Mouse (Mus musculus) neural tube, embryonic 15.5 days (tissue): ENCODE measurements around the gene Olfr411. TPM values are rescaled to one million over a fixed set of nuclear protein-coding genes. Genes with fewer than 3 reads are reported as not detected.

Experiments
- ATAC-seq: fragments of 200-750 bp; cut with Nextera tagmentation; 2 replicates; pipeline ENCODE4 v1.8.0; 2017; ENCODE audit warnings: mild to moderate bottlenecking, moderate TSS enrichment, moderate library complexity; ENCODE audit not compliant: low FRiP score
- H3K27ac ChIP-seq: fragments of 300-500 bp; sonication (generic); replicated peaks from 2 replicates; pipeline ENCODE4 v1.5.1; 2015; ENCODE audit warnings: mild to moderate bottlenecking, inconsistent platforms
- H3K27me3 ChIP-seq: fragments of 300-500 bp; sonication (generic); replicated peaks from 2 replicates; pipeline ENCODE4 v1.6.1; 2015; ENCODE audit warnings: inconsistent platforms
- H3K36me3 ChIP-seq: fragments of 300-500 bp; sonication (generic); 2 replicates; pipeline ENCODE4 v1.6.1; 2015; ENCODE audit warnings: inconsistent platforms
- H3K4me1 ChIP-seq: fragments of 300-500 bp; sonication (generic); 2 replicates; pipeline ENCODE4 v1.6.1; 2015; ENCODE audit warnings: inconsistent platforms
- H3K4me2 ChIP-seq: fragments of 300-500 bp; sonication (generic); 2 replicates; pipeline ENCODE4 v1.6.1; 2015; ENCODE audit warnings: inconsistent platforms, mild to moderate bottlenecking, moderate library complexity
- H3K4me3 ChIP-seq: fragments of 300-500 bp; sonication (generic); replicated peaks from 2 replicates; pipeline ENCODE4 v1.5.1; 2015; ENCODE audit warnings: mild to moderate bottlenecking, inconsistent platforms
- H3K9ac ChIP-seq: fragments of 300-500 bp; sonication (generic); replicated peaks from 2 replicates; pipeline ENCODE4 v1.6.1; 2015; ENCODE audit warnings: mild to moderate bottlenecking, inconsistent platforms
- H3K9me3 ChIP-seq: fragments of 300-500 bp; sonication (generic); replicated peaks from 2 replicates; pipeline ENCODE4 v1.6.1; 2016; ENCODE audit warnings: inconsistent platforms
- WGBS: fragments of 180-500 bp; shearing (Covaris S2); methylation state at CpG from one replicate; pipeline ENCODE4 v1.1.7; 2015; ENCODE audit warnings: mixed read lengths; 5-methylcytosine and 5-hydroxymethylcytosine counted together
- polyA plus RNA-seq: library from polyadenylated mRNA; unstranded; fragments of >200 nt; fragmentation: Nextera tagmentation; extraction: Ambion mirVana; gene quantifications from 2 replicates; pipeline ENCODE4 v1.2.1, GENCODE M21; 2015

Gene Olfr411
- polyA plus RNA-seq, result not detected in 2 replicates

GRCm38 (mm10) chr11:74352550-74352949 is at the start of gene Olfr411:
TSS of gene Olfr411 (minus strand) at chr11:74352650.
- no peak within 1 kb of the TSS for H3K4me2 ChIP-seq
- no peaks in the 10 kb centered on the region for H3K4me1 ChIP-seq
- no peaks in the 10 kb centered on the region for H3K27me3 ChIP-seq
- no peaks in the 10 kb centered on the region for H3K9me3 ChIP-seq
- no peak within 1 kb of the TSS for H3K9ac ChIP-seq
- H3K36me3 ChIP-seq, result no peaks in the 10 kb centered on the region
- 89% methylated on average over 3 of the region's 3 CpGs for WGBS
- H3K4me3 ChIP-seq, result no peak within 1 kb of the TSS
- no peak within 1 kb of the TSS for H3K27ac ChIP-seq
- ATAC-seq, result no peak

GRCm38 (mm10) chr11:74402126-74402525 is 49.7 kb upstream of the Olfr411 start:
- Histone ChIP-seq H3K4me3 (no peak overlapping the region), H3K36me3 (peaks cover 10% of the 10 kb centered on the region; the same call in 1 of the 2 replicates), H3K4me2 (no peak overlapping the region), H3K9ac (no peak overlapping the region), H3K4me1 (no peaks in the 10 kb centered on the region), H3K27me3 (no peaks in the 10 kb centered on the region), H3K9me3 (no peaks in the 10 kb centered on the region), H3K27ac (no peak overlapping the region)
- 53% methylated on average over 2 of the region's 2 CpGs for WGBS
- ATAC-seq, result no peak

GRCm38 (mm10) chr11:74395583-74395982 is 43.1 kb upstream of the Olfr411 start:
- no peaks in the 10 kb centered on the region for H3K27me3 ChIP-seq
- 84% methylated on average over 18 of the region's 18 CpGs for WGBS
- no peak overlapping the region for H3K4me2 ChIP-seq
- no peaks in the 10 kb centered on the region for H3K4me1 ChIP-seq
- no peaks in the 10 kb centered on the region for H3K9me3 ChIP-seq
- H3K36me3 ChIP-seq, result peaks cover 23% of the 10 kb centered on the region
- H3K27ac ChIP-seq, result no peak overlapping the region
- no peak for ATAC-seq
- H3K9ac ChIP-seq, result no peak overlapping the region
- H3K4me3 ChIP-seq, result no peak overlapping the region

- Histone ChIP-seq H3K4me1 (no peaks in the 10 kb centered on the region), H3K9me3 (no peaks in the 10 kb centered on the region), H3K27me3 (no peaks in the 10 kb centered on the region), H3K4me2 (no peak overlapping the region), H3K36me3 (peaks cover 30% of the 10 kb centered on the region), H3K9ac (no peak overlapping the region), H3K4me3 (no peak overlapping the region), H3K27ac (no peak overlapping the region)
- ATAC-seq, result peak; percentile 60; the same call in 1 of the 2 replicates
- 50% methylated on average over 5 of the region's 5 CpGs for WGBS
Observed at GRCm38 (mm10) chr11:74393489-74393888, 41.0 kb upstream of the Olfr411 start.

- WGBS, result 78% methylated on average over 6 of the region's 6 CpGs
- Histone ChIP-seq H3K27me3 (no peaks in the 10 kb centered on the region), H3K4me2 (no peak overlapping the region), H3K9me3 (no peaks in the 10 kb centered on the region), H3K4me1 (no peaks in the 10 kb centered on the region), H3K27ac (no peak overlapping the region), H3K36me3 (peaks cover 33% of the 10 kb centered on the region), H3K4me3 (no peak overlapping the region), H3K9ac (no peak overlapping the region)
- ATAC-seq, result no peak
Observed at GRCm38 (mm10) chr11:74392903-74393302, 40.5 kb upstream of the Olfr411 start.

GRCm38 (mm10) chr11:74391899-74392298 is 39.4 kb upstream of the Olfr411 start:
- H3K27ac ChIP-seq, result no peak overlapping the region
- H3K4me2 ChIP-seq, result no peak overlapping the region
- H3K36me3 ChIP-seq, result peaks cover 29% of the 10 kb centered on the region
- no peaks in the 10 kb centered on the region for H3K4me1 ChIP-seq
- 91% methylated on average over 11 of the region's 11 CpGs for WGBS
- ATAC-seq, result no peak
- H3K4me3 ChIP-seq, result no peak overlapping the region
- no peaks in the 10 kb centered on the region for H3K27me3 ChIP-seq
- H3K9ac ChIP-seq, result no peak overlapping the region
- H3K9me3 ChIP-seq, result no peaks in the 10 kb centered on the region

GRCm38 (mm10) chr11:74387203-74387602 is 34.8 kb upstream of the Olfr411 start:
- no peaks in the 10 kb centered on the region for H3K27me3 ChIP-seq
- H3K9me3 ChIP-seq, result no peaks in the 10 kb centered on the region
- no peak for ATAC-seq
- H3K4me3 ChIP-seq, result no peak overlapping the region
- H3K4me1 ChIP-seq, result no peaks in the 10 kb centered on the region
- 81% methylated on average over 5 of the region's 5 CpGs for WGBS
- H3K9ac ChIP-seq, result no peak overlapping the region
- H3K27ac ChIP-seq, result no peak overlapping the region
- peaks cover 32% of the 10 kb centered on the region for H3K36me3 ChIP-seq
- H3K4me2 ChIP-seq, result no peak overlapping the region

GRCm38 (mm10) chr11:74385674-74386073 is 33.2 kb upstream of the Olfr411 start:
- 82% methylated on average over 9 of the region's 9 CpGs for WGBS
- Histone ChIP-seq H3K9ac (no peak overlapping the region), H3K27me3 (no peaks in the 10 kb centered on the region), H3K27ac (no peak overlapping the region), H3K9me3 (no peaks in the 10 kb centered on the region), H3K4me1 (no peaks in the 10 kb centered on the region), H3K36me3 (peaks cover 23% of the 10 kb centered on the region), H3K4me3 (no peak overlapping the region), H3K4me2 (no peak overlapping the region)
- ATAC-seq, result no peak

- no peak overlapping the region for H3K4me2 ChIP-seq
- ATAC-seq, result no peak
- H3K9ac ChIP-seq, result no peak overlapping the region
- H3K27ac ChIP-seq, result no peak overlapping the region
- no peak overlapping the region for H3K4me3 ChIP-seq
- peaks cover 4% of the 10 kb centered on the region; the same call in 1 of the 2 replicates for H3K4me1 ChIP-seq
- WGBS, result 67% methylated on average over 4 of the region's 4 CpGs
- H3K9me3 ChIP-seq, result no peaks in the 10 kb centered on the region
- H3K27me3 ChIP-seq, result no peaks in the 10 kb centered on the region
- H3K36me3 ChIP-seq, result no peaks in the 10 kb centered on the region
Observed at GRCm38 (mm10) chr11:74379166-74379873, 26.9 kb upstream of the Olfr411 start.

GRCm38 (mm10) chr11:74376847-74377246 is 24.4 kb upstream of the Olfr411 start:
- Histone ChIP-seq H3K9me3 (no peaks in the 10 kb centered on the region), H3K36me3 (no peaks in the 10 kb centered on the region), H3K27me3 (no peaks in the 10 kb centered on the region), H3K4me1 (peaks cover 5% of the 10 kb centered on the region; the same call in 1 of the 2 replicates), H3K9ac (no peak overlapping the region), H3K27ac (no peak overlapping the region), H3K4me3 (no peak overlapping the region), H3K4me2 (no peak overlapping the region)
- WGBS, result 87% methylated on average over 3 of the region's 3 CpGs
- peak; percentile 83 for ATAC-seq

- H3K4me3 ChIP-seq, result no peak overlapping the region
- H3K9ac ChIP-seq, result 0 out of 2 replicates have a peak overlapping the region, but pooled peaks have one; percentile 23
- H3K36me3 ChIP-seq, result no peaks in the 10 kb centered on the region
- no peaks in the 10 kb centered on the region for H3K9me3 ChIP-seq
- ATAC-seq, result peak; percentile 77
- H3K27ac ChIP-seq, result no peak overlapping the region
- 15% methylated on average over 22 of the region's 22 CpGs for WGBS
- peak overlapping the region; percentile 30; the same call in 1 of the 2 replicates for H3K4me2 ChIP-seq
- 0 out of 2 replicates have a peak, but pooled peaks cover 2% of the 10 kb centered on the region for H3K4me1 ChIP-seq
- H3K27me3 ChIP-seq, result peaks cover 3% of the 10 kb centered on the region; the same call in 1 of the 2 replicates
Observed at GRCm38 (mm10) chr11:74371393-74372100, 19.1 kb upstream of the Olfr411 start.

GRCm38 (mm10) chr11:74361769-74362168 is 9.3 kb upstream of the Olfr411 start, which contains the start of gene Olfr412:
TSS of gene Olfr412 (plus strand) at chr11:74362069.
- Histone ChIP-seq H3K4me1 (no peaks in the 10 kb centered on the region), H3K4me2 (no peak within 1 kb of the TSS), H3K4me3 (no peak within 1 kb of the TSS), H3K27ac (no peak within 1 kb of the TSS), H3K27me3 (no peaks in the 10 kb centered on the region), H3K9me3 (no peaks in the 10 kb centered on the region), H3K36me3 (no peaks in the 10 kb centered on the region), H3K9ac (no peak within 1 kb of the TSS)
- 84% methylated on average over 1 of the region's 1 CpGs for WGBS
- ATAC-seq, result no peak
